Mouse (Mus musculus) brain, embryonic 18.5 days (tissue): ENCODE data around the gene Sept4.

Experiments
- DNase-seq: peaks from one replicate; pipeline ENCODE4 v3.0.0-alpha.2; 2012; ENCODE audit warnings: low read depth, low spot score

Gene Sept4

DNA sequence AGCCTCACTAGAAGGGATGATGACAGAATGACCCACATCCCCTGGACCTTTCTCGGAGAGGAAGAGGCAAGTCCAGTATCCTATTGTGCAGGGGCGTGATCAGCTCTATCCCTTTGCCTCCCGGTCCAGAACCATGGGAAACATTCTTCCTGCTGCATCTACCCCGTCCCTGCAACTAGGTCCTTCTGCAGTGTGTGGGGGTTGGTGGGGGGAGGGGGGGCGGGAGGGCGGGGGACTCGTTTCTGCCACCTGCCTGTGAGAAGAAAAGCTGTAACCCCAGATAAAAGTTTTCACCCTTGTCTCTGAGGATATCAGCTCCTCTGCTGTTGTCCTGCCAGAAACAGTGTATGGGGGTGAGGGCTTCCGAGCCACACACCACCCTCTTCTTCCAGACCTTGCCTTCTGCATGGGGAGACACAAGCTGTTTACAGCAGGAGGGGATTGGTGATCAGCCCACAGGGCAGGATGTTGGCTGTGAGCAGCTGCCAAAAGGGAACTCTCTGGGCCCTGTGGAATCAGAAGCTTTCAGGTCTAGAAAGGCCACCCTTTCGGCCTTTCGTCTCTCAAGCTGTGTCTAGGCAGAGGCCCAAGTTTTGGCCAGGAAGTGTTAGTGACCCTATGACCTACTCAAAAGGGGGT is 10.4 kb downstream of the Sept4 start:
- DNase-seq: no peak

DNA sequence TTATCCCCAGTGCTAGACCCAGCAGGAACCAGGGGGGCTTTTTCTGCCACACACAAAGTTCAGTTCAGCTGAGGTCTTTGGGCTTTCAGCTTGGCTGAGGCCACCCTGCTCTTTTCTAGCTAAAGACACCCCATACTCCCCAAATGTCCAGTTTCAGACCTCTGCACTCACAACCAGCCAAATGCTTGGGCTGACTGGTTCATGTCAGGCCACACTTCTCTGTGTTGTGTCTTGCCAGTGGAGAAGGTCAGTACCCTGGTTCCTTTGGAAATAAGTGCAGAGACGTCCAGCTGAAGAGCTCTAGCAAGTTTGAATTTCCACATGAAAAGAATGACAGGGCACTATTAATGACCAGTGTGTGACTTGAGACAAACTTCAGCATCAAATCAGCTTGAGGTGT is 11.0 kb downstream of the Sept4 start:
- DNase-seq: no peak

DNA sequence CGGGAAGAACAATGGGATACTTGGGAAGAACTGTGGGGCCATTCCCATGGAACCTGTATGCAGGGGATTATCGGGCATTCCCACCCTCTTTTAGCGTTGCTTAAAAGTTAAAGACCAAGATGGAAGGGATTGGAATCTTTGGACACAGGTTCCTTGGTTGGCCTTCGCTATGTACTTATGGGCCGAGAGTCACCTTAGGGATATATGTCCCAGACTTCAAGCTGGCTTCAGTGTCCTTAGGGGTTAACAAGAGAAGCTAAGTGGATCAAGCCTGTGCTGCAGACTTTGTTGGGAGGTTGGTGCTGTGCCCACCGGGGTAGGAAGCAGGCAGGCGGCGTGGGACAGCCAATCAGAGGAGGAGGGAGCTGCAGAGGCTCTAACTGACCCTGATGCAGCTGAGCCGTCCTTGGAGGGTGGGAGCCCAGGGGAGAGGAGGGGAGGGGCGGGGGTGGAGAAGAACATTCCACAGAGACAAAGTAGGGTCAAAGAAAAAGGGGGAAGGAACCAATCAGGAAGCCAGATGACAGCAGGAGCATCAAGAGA is 11.9 kb downstream of the Sept4 start:
- no peak for DNase-seq

DNA sequence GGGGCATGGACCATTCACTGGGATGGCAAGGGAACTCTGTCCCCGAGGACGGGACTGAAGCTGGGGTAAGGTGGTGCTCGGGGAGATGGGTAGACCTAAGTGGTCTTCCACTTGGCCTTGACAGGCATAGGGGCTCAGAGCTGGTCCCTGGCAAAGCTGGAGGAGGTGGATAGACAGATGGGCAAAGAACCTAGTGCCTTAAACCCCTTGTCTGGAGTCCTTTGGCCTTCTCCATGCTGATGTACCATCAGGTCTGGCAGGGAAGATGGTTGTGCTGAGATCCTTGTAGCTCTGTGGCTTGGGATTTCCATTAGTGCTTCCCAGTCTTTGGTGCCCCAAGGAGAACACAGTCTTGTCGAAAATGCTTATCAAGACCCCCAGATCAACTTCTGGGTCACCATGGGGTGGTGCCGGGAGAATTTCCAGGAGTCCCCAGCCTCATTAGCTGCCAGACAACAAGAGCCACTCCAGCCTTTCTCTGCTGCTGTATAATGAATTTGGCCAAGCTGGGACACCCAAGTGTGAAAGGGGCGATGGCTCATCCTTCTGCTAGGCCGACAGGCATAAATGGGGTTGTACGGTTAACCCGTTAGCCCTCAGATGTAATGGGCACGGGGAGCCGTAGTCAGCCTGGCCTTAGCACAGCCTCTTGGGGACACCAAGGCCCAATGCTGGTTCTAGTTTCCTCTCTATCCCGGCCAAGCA is 12.6 kb downstream of the Sept4 start:
- no peak for DNase-seq

DNA sequence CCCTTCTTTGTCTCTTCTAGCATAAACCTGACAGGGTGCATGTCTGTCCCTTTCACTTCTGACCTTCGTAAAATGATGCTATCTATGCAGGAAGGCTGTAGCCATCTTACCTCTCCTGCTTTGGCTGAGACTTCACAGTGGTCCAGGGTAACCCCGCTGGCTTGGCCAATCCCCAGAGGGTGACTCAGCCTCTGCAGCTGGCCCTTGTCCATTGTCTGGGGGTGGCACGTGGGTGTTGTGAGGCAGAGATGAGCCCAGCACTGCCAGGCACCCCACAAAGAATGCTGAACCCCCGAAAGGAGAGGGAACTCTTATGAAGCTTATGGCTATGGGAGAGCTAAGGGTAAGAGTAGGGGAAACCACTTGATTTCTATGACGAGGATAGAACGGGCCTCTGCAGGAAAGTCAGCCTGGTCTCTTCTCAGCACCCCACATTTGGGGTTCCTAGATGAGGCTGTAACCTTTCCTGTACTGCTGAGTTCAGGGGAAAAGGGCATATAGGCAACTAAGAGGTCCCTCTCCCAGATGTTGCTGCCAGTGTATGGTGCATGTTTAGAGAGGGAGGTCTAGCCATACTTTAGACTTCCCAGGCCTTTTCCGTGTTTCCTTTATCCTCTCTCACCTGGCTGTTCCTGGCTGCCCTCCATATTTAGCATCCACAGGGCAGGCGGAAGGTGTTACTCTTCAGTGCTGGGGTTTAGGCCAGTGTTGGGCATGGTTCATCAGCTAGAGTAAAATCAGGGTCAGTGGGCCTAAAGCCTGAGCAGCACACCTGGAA is 13.4 kb downstream of the Sept4 start:
- no peak for DNase-seq

DNA sequence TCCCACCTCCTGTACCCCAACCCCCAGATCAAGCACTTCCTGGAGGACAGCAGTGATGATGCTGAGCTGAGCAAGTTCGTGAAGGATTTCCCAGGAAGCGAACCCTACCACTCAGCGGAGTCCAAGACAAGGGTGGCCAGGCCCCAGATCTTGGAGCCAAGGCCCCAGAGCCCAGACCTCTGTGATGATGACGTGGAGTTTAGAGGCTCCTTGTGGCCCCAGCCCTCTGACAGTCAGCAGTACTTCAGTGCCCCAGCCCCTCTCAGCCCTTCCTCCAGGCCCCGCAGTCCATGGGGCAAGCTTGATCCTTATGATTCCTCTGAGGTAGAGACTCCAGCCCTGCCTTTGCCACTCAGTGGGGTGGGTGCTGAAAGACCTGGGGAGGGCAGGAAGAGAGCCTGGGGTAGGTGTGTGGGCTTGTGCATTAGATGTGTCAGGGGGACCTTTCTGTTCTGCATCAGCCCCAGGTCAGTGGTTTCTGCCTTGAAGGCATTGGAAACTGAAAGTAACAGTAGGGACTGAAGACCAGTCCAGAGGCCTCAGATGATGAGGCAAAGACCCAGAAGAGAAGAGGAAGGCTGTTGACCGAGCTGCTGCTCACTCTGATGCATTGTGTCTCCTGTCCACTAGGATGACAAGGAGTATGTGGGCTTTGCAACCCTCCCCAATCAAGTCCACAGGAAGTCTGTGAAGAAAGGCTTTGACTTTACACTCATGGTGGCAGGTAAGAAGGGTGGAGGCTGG is 14.8 kb downstream of the Sept4 start:
- DNase-seq: no peak

DNA sequence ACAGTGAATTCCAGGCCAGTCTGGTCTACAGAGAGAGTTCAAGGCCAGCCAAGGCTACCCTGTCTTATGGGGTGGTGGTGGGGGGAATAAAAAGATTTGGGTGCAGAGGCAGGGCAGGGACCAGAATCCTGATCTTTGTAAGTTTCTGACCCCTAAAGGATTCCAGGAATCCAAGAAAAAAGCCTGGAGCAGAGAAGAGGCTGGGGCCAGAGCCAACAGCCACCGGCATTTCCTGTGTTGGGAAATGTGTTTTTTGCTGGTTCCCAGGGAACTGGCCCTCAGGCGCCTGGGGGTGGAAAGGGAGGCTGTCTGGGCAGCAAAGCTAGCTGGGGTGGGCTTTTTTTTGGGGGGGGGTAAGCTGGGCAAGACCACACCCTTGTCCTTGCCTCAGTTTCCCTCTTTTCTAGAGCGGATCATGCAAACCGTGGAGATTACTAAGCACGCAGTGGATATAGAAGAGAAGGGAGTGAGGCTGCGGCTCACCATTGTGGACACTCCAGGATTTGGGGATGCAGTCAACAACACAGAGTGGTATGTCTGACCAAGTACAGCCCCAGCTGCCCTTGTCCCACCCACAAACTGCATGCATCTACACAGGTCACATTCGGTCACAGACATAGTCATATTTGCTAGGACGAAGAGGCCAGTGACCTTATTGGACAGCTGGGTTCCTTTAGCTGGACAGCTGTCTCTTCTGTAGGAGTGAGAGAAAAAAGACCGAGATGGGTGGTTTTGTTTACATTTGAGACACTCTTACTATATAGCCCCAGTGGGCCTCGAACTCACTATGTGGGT is 16.2 kb downstream of the Sept4 start:
- DNase-seq: no peak

DNA sequence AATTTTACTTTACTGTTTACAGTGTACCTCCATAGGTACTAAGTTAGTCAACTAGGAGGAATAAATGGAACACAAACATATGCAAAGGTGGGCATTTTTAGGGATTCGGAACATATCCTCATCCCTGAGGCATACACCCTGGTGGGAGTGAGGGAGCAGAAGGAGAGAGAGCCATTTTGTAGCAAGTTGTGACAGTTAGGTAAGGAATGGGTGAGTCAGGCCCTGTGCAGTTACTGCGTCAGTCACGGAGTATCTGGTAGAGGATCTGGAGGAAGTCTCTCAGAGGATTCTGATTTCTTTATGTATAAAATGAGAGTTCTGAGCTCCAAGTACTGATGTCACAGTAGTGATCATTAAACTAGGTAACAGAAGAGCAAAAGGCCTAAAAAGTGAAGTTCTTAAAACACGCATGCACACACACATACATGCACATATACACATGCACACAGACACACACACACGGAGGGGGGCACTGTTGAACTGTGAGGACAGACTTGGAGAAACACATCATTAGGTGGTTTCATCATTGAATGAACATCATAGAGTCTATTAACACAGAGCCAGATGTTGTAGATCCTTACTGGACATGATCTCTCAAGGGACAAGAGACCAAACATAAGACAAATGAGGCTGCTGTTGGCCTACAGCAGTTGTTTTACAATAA is 18.6 kb downstream of the Sept4 start:
- DNase-seq: no peak

DNA sequence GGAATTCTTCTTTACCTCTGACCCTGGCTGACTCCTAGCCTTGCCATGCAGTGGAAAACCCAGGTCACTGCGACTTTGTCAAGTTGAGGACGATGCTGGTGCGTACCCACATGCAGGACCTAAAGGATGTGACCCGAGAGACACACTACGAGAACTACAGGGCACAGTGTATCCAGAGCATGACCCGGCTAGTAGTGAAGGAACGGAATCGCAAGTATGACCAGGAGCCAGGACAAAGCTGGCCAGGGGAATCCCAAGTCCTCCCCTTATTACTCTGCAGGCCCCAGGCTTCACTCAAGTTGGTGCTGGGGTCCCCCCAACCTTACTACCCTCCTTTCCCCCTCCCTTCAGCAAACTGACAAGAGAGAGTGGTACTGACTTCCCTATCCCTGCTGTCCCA is 20.9 kb downstream of the Sept4 start:
- DNase-seq: no peak

DNA sequence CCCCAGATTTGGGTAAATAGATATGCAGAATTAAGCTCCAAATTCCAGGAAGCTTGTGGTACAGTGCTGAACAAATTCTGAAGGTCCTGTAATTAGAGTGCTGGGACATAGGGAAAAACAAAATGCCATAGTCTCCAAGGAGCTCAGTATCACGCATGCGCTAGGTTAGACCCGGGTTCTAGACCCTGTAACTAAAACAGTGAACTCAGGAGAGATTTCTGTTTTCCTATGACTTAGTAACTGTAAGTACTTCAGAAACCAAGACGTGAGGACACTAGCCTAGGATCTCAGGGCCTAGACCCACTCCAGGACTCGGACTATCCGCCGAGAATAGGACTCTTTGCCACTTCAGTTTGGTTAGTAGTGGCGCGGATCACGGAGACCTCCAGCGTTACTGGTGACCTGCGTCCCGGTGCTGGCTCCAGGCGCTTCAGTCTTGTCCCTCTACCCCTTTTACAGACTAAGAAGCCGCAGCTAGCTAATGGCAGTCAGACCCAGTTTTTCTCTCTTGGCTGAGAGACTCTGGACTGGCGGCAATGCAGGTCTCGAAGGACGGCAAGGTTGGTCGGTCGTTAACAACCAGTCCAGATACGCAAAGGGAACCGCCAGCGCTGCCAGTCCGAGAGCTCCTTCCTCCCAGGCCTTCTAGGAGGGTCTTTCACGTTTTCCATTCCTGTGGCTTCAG is 22.3 kb downstream of the Sept4 start:
- no peak for DNase-seq

DNA sequence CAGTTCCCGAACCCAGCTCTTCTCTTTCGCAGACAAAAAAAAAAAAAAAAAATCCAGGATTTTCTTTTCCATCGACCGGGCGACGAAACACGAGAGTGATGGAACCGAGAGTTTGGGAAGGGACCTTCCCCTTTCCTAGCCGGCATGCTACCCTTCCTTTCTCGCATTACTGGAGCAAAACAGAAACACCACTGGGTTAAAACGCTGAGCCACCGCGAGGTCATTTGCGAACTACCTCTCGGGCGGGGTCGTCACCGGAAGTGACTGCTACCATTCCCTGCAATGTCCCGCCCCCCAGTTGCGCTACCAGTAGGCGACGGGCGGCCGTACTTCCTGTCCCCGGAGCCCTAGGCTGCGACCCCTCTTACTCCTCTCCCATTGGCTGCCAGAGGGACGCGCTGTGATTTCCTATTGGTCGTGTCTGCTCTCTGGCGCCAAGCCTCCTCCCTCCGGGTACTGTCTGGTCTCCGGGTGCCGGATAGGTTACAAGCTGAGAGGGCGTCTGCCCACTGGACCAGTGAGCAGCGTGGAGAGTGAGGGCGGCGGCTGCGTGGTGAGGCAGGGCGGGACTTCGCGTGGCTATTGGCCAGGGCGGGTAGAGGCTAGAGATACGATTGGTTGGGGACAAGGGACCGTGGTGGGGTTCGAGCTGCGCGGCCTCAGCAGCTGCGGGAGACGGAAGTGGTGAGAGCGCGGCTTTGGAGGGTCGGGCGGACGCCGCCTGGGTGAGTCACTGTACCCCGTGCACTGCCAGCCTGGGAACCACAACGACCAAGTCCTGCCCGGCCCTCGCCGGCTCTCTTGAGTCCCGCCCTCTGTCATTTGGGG is 23.0 kb downstream of the Sept4 start, which contains the start of gene Mtmr4:
Gene Mtmr4, plus strand, starts transcription at position 637 of the 828 bp plus-strand sequence.
- DNase-seq: peak; percentile 100

DNA sequence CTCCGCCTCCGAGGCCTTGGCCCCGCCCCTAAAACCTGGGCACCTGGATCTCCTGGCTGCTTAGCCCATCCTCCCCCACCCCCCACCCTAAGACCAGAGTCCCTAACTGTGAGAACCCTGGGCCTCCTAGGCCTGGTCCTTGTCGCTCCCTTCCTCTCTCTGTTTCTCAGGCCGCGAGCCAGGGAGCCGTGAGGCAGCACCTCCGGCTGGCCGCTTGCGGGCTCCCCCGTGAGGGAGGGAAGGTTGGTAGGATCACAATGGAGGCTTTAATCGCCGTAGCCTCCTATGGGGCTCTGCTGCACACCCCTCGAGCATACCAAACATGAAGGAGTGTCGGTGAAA is 23.6 kb downstream of the Sept4 start:
- DNase-seq: no peak

DNA sequence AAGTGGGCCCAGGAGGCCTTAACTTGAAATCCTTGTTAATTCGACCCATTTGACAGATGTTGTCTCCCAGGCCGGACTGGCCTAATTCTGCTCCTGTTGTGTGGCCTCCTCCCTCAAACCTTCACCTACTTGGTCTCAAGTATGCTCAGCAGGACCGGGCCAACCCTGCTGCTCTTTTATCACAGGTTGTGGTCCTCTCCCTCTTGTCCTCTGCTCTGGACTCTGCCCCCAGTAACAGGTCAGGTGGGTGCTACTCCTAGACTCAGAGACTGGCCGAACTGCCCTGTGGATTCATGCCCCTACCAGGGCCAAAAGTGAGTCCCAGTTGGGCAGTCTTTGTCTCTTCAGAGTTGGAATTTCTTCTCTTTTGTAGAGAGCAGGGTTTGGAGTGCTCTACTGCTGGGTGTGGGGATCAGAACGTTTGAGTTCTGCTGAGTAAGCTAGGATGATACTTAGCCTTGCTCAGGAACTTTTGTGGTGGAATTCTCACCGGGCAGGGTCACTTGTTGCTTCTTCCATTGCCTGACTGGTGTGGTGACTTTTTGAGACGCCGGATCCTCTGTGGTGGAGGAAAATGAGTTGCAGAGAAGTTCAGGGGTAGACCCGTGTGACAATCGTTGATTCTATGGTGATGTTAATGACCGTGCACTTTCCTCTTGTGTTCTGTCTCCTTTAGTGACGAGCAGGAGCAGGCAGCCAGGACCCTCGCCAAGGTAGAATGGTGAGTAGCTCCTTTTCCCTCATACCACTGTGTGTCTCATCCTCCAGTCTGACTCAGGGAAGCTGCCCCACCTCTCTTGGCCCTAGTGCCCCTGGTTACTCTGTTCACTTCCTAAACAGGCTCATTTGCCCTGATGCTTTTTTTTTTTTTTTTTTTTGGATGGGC is 24.3 kb downstream of the Sept4 start:
- DNase-seq: no peak

DNA sequence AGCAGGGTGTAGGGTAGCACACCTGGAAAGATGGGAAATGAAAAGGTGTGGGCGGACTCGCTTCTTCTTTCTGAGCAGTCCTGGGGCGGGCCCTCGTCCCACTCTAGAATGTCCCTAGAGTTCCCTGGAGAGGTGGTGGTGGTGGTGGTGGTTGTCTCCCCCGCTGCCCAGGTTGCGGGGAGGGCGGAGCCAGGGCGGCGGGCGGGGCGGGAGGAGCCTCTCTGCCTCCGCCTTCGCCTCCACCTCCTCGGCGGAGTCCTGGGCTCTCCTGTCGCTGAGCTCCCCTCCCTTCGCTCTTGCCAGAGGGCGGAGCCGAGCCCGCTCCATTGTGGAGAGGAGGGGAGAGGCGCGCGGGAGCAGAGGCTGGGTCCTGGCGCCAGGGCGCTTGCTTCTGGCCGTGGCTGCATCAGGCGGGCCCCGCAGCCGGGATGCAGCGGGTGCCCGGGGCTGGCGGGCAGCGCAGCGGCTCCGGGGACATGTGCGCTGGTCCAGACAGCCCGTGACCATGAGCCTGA is 26.7 kb downstream of the Sept4 start:
- DNase-seq: peak; percentile 74

DNA sequence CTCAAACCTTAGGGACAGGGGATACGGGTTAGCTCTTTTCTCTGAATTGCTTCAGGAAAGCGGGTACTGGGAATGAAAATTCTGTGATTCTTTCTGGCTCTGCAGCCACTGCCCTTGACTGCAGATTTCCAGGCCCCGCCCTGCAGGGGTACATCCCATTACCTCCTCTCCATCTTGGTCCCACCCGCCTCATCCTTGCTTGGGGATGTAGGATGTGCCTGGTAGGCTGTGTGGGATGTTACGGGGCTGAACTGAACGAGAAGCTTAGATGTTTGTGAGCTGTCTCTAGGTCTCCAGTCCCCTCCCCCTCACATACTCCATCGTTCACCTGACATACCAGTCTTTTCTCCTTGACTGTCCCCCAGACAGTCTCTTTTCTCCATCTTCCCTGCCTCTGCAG is 27.3 kb downstream of the Sept4 start:
- no peak for DNase-seq

DNA sequence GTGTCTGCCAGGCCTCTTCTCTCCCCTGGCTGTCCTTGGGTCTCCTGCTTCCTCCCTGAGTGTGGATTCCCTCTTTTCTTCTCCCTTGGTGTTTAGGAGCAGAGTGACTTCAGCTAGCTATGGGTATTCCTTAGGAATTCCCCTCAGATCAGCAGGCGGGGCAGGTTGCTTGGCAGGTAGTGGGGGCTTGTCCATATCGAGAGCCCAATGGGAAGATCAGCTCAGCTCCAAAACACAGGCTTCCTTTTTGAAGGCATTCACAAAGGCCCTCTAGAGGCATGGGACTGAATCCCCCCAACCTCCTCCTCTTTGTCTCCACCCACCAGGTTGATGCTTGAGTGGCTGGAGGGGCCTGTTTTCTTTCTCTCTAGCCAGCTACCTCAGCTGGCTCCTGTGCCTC is 27.8 kb downstream of the Sept4 start:
- no peak for DNase-seq

DNA sequence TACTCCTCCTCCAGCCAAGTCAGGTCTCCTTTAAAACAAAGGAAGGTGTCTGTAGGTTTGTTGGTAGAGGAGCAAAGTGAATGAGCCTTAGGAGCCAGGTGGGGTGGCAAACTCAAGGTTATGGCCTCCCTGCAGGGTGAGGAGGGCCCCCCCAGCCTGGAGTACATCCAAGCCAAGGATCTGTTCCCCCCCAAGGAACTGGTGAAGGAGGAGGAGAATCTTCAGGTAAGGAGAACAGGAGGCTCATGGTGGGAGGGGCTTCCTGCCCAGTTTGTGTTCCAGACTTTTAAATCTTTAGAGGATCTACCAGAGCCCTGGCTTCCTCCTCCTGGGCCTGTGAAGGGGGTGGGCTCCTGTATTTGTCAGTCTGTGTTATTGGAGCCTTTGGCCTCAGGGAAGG is 28.4 kb downstream of the Sept4 start:
- no peak for DNase-seq
